Mouse (Mus musculus): ENCODE data around the gene Fam193b. TPM values are rescaled to one million over a fixed set of nuclear protein-coding genes. Genes with fewer than 3 reads are reported as not detected.

Gene Fam193b
- polyA plus RNA-seq, 1 experiment: 177 TPM

- no peak for DNase-seq (ENCODE audit: extremely low spot score in 1 of 2, low spot score in 1 of 2)
These were observed 41.6 kb downstream of the Fam193b start, which contains the start of gene Dok3 for GRCm38 (mm10) chr13:55529198-55529915. Gene Dok3 (minus strand): TSS chr13:55529296.

- no peak for DNase-seq (ENCODE audit: extremely low spot score in 1 of 2, low spot score in 1 of 2)
These were observed 42.8 kb downstream of the Fam193b start for GRCm38 (mm10) chr13:55527834-55528772.

- no peak for DNase-seq (ENCODE audit: extremely low spot score in 1 of 2, low spot score in 1 of 2)
These were observed 43.7 kb downstream of the Fam193b start for GRCm38 (mm10) chr13:55527212-55527611.

GRCm38 (mm10) chr13:55525733-55526553 lies 45.0 kb downstream of the Fam193b start:
- DNase-seq (ENCODE audit: extremely low spot score in 1 of 2, low spot score in 1 of 2): no peak

GRCm38 (mm10) chr13:55523951-55524600 lies 46.8 kb downstream of the Fam193b start:
- DNase-seq (ENCODE audit: extremely low spot score in 1 of 2, low spot score in 1 of 2): no peak

- no peak for DNase-seq (ENCODE audit: extremely low spot score in 1 of 2, low spot score in 1 of 2)
These were observed 47.6 kb downstream of the Fam193b start for GRCm38 (mm10) chr13:55523278-55523677.

GRCm38 (mm10) chr13:55522730-55523129 lies 48.2 kb downstream of the Fam193b start:
- no peak for DNase-seq (ENCODE audit: extremely low spot score in 1 of 2, low spot score in 1 of 2)

GRCm38 (mm10) chr13:55519606-55520005 lies 51.3 kb downstream of the Fam193b start:
- DNase-seq (ENCODE audit: extremely low spot score in 1 of 2, low spot score in 1 of 2): no peak

- DNase-seq (ENCODE audit: extremely low spot score in 1 of 2, low spot score in 1 of 2): peak; percentile 75 to 96
These were observed 54.0 kb downstream of the Fam193b start for GRCm38 (mm10) chr13:55516955-55517354.

- DNase-seq (ENCODE audit: extremely low spot score in 1 of 2, low spot score in 1 of 2): no peak
These were observed 57.1 kb downstream of the Fam193b start for GRCm38 (mm10) chr13:55513828-55514227.

- DNase-seq (ENCODE audit: extremely low spot score in 1 of 2, low spot score in 1 of 2): peak in 1 of 2 experiments; percentile 86
These were observed 57.7 kb downstream of the Fam193b start, which contains the start of gene Pdlim7 for GRCm38 (mm10) chr13:55513111-55513748. Gene Pdlim7 (minus strand): TSS chr13:55513676.

- no peak for DNase-seq (ENCODE audit: extremely low spot score in 1 of 2, low spot score in 1 of 2)
These were observed 58.4 kb downstream of the Fam193b start for GRCm38 (mm10) chr13:55512379-55513031.

GRCm38 (mm10) chr13:55511492-55511861 lies 59.4 kb downstream of the Fam193b start:
- no peak for DNase-seq (ENCODE audit: extremely low spot score in 1 of 2, low spot score in 1 of 2)

- DNase-seq (ENCODE audit: extremely low spot score in 1 of 2, low spot score in 1 of 2): no peak
These were observed 60.0 kb downstream of the Fam193b start for GRCm38 (mm10) chr13:55510668-55511491.

- no peak for DNase-seq (ENCODE audit: extremely low spot score in 1 of 2, low spot score in 1 of 2)
These were observed 60.6 kb downstream of the Fam193b start for GRCm38 (mm10) chr13:55510332-55510667.

GRCm38 (mm10) chr13:55508531-55508930 lies 62.4 kb downstream of the Fam193b start:
- no peak for DNase-seq (ENCODE audit: extremely low spot score in 1 of 2, low spot score in 1 of 2)

- no peak for DNase-seq (ENCODE audit: extremely low spot score in 1 of 2, low spot score in 1 of 2)
These were observed 63.0 kb downstream of the Fam193b start for GRCm38 (mm10) chr13:55507877-55508276.

GRCm38 (mm10) chr13:55506697-55507096 lies 64.2 kb downstream of the Fam193b start:
- DNase-seq (ENCODE audit: extremely low spot score in 1 of 2, low spot score in 1 of 2): peak in 1 of 2 experiments; percentile 41

All from frontal cortex, adult 2 months (tissue).